ENCODE assay signal across 8 mouse cellular contexts in the genomic region with DNA sequence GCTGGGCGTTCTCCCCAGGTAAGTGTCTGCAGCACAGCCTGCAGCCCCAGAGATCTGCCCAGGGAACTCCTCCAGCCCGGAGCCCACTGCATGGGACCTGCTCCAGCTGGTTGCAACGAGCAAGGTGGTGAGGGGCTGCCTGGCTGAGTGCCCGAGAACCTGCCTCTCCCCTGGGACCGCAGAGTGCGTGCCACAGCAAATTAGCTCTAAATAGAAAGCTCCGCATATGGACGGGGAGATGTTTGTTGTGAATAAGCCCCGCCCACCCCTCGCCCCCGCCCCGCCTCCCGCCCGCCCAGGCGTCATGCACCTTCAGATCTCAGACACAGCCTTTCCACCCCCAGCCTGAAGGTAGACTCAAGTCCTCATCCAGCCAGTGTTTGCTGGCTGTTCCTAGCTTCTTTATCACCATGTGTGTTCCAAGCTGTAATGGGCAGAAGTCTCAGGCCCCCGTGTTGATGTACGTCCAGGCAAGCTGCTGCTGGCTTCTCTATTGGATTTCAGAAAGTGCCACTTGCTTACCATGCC.
DNase-seq lines count a peak whose midpoint lies in the region; ATAC-seq and TF ChIP-seq lines count a peak whose summit lies in the region.

No protein-coding gene starts in this region.

- ATAC-seq in heart, embryonic 11.5 days (replicated peaks; ENCODE audit: insufficient number of reproducible peaks, low FRiP score, low TSS enrichment): no peak
- peak; percentile 82 for ATAC-seq in forebrain, embryonic 12.5 days (ENCODE audit: low FRiP score)

- no peak overlapping the region for H3K9ac ChIP-seq in heart, embryonic 11.5 days (ENCODE audit: low read depth, low read length)
- 0 out of 2 replicates have a peak overlapping the region, but pooled peaks have one; percentile 14 for H3K9ac ChIP-seq in forebrain, embryonic 12.5 days

- no peak overlapping the region for H3K4me3 ChIP-seq in heart, embryonic 11.5 days (ENCODE audit: low read depth, low read length)
- H3K4me3 ChIP-seq in forebrain, embryonic 12.5 days (replicated peaks): peak overlapping the region; percentile 20
- H3K4me3 ChIP-seq in midbrain, embryonic 10.5 days: peak overlapping the region; percentile 49
- H3K4me3 ChIP-seq in thymus, adult 2 months (ENCODE audit: control insufficient read depth, insufficient read depth, low read length): no peak overlapping the region

- H3K4me1 ChIP-seq in heart, embryonic 11.5 days (ENCODE audit: control insufficient read depth, insufficient read depth, low read length): peaks cover 13% of the 10 kb centered on the region
- peaks cover 21% of the 10 kb centered on the region for H3K4me1 ChIP-seq in forebrain, embryonic 12.5 days
- peaks cover 29% of the 10 kb centered on the region for H3K4me1 ChIP-seq in midbrain, embryonic 10.5 days
- no peaks in the 10 kb centered on the region for H3K4me1 ChIP-seq in thymus, adult 2 months (replicated peaks; ENCODE audit: control insufficient read depth, insufficient read depth, low read length)

- 1% methylated on average over 17 of the region's 17 CpGs for WGBS in heart, embryonic 11.5 days (ENCODE audit: insufficient replicate concordance)
- WGBS in forebrain, embryonic 12.5 days: under 1% methylated on average over 17 of the region's 17 CpGs
- under 1% methylated on average over 17 of the region's 17 CpGs for WGBS in midbrain, embryonic 10.5 days
- WGBS in thymus, adult 2 months: 8% methylated on average over 17 of the region's 17 CpGs

- H3K9me3 ChIP-seq in heart, embryonic 11.5 days (replicated peaks; ENCODE audit: control insufficient read depth, low read length): no peaks in the 10 kb centered on the region
- no peaks in the 10 kb centered on the region for H3K9me3 ChIP-seq in forebrain, embryonic 12.5 days
- no peaks in the 10 kb centered on the region for H3K9me3 ChIP-seq in midbrain, embryonic 10.5 days (replicated peaks)

- peak overlapping the region; percentile 49 for H3K4me2 ChIP-seq in heart, embryonic 11.5 days
- H3K4me2 ChIP-seq in forebrain, embryonic 12.5 days: peak overlapping the region; percentile 54

- DNase-seq in heart, adult 9 months (ENCODE audit: low spot score in 2 of 2): no peak
- peak; percentile 56 for DNase-seq in ES-CJ7 (ENCODE audit: low read depth, low spot score)
- peak; percentile 19 for DNase-seq in midbrain, embryonic 10.5 days (ENCODE audit: low spot score)
- DNase-seq in spleen, adult 18-20 months: no peak
- DNase-seq in thymus, postnatal 10 days (ENCODE audit: low spot score in 2 of 2): no peak
- no peak for DNase-seq in thymus, adult 2 months

- no peak for TF ChIP-seq POLR2A in thymus, adult 2 months (IDR thresholded peaks at IDR 0.05; ENCODE audit: control insufficient read depth, extremely low read depth, insufficient read depth, low read length, poor library complexity)

- peaks cover 3% of the 10 kb centered on the region; the same call in 1 of the 2 replicates for H3K27me3 ChIP-seq in heart, embryonic 11.5 days (ENCODE audit: control insufficient read depth, insufficient read depth, low read length)
- H3K27me3 ChIP-seq in forebrain, embryonic 12.5 days: peaks cover 64% of the 10 kb centered on the region
- peaks cover 86% of the 10 kb centered on the region for H3K27me3 ChIP-seq in midbrain, embryonic 10.5 days (ENCODE audit: low read depth, poor library complexity, severe bottlenecking)
- H3K27me3 ChIP-seq in thymus, adult 2 months (ENCODE audit: control insufficient read depth, insufficient read depth, low read length): no peaks in the 10 kb centered on the region

- no peaks in the 10 kb centered on the region for H3K36me3 ChIP-seq in heart, embryonic 11.5 days (ENCODE audit: control insufficient read depth, insufficient read depth, low read length)
- no peaks in the 10 kb centered on the region for H3K36me3 ChIP-seq in forebrain, embryonic 12.5 days (replicated peaks)
- no peaks in the 10 kb centered on the region for H3K36me3 ChIP-seq in midbrain, embryonic 10.5 days
- H3K36me3 ChIP-seq in thymus, adult 2 months (ENCODE audit: control insufficient read depth, insufficient read depth, low read length): no peaks in the 10 kb centered on the region

- no peak for TF ChIP-seq CTCF in thymus, adult 2 months (IDR thresholded peaks at IDR 0.05; ENCODE audit: borderline replicate concordance, control insufficient read depth, extremely low read depth, insufficient read depth, low read length, poor library complexity)

- H3K27ac ChIP-seq in heart, embryonic 11.5 days (ENCODE audit: low read depth, low read length): no peak overlapping the region
- 0 out of 2 replicates have a peak overlapping the region, but pooled peaks have one; percentile 3 for H3K27ac ChIP-seq in forebrain, embryonic 12.5 days
- H3K27ac ChIP-seq in midbrain, embryonic 10.5 days (replicated peaks): peak overlapping the region; percentile 56; the same call in 1 of the 2 replicates
- H3K27ac ChIP-seq in thymus, adult 2 months (ENCODE audit: control insufficient read depth, insufficient read depth, low read length): no peak overlapping the region

Comparison
In these comparisons a context has a peak if more than half of its experiments do, and no peak if none do; other contexts are left out.
1. H3K27ac ChIP-seq: peak in forebrain, embryonic 12.5 days (single experiment) and midbrain, embryonic 10.5 days (single experiment); none in heart, embryonic 11.5 days (single experiment) and thymus, adult 2 months (single experiment).
2. H3K4me3 ChIP-seq: peak in forebrain, embryonic 12.5 days (single experiment) and midbrain, embryonic 10.5 days (single experiment); none in heart, embryonic 11.5 days (single experiment) and thymus, adult 2 months (single experiment).
3. DNase-seq: peak in ES-CJ7 (single experiment) and midbrain, embryonic 10.5 days (single experiment); none in heart, adult 9 months (0 of 2), spleen, adult 18-20 months (0 of 2), thymus, postnatal 10 days (0 of 2) and thymus, adult 2 months (single experiment).